Mouse (Mus musculus): ENCODE results near the gene Gm5129. TPM values are rescaled to one million over a fixed set of nuclear protein-coding genes. Genes with fewer than 3 reads are reported as not detected.
A peak's percentile ranks its signal among the peaks of the same experiment; 100 is the strongest.
"Not testable (repeated sequence)": the region's sequence is repeated elsewhere in the genome, so short reads cannot be mapped to it uniquely, and the experiment has no call there.

Gm5129 gene
- total RNA-seq (2012; rRNA removed), result not detected in 2 replicates

DNA sequence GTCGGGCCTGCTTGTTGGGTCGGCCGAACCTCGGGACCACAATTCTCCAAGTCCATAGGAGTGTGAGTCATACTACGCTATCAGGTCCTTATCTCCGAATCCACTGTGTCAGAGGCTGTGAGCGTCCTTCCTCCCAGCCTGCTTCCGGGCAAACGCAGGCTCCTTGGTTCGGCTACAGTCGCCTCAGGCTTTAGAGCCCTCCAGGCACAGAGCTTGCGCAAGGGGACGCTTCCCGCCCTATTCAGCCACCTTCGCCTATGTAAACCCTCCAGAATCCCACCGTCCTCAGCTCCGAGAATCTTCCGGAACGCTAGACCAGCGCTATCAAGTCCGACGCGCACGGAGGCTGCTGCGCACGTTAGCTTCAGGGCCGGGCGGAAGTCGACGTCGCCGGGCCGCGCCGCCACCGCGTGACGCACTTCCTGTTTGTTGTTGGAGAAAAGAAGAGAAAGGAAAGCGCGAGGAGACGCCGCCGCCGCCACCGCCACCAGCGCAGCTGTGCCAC lies at the start of gene Gm5129, which contains the start of gene Dnajb6:
TSS of gene Gm5129 (minus strand) at position 380 of the 505 bp plus-strand sequence.
TSS of gene Dnajb6 (plus strand) at position 132 of the 505 bp plus-strand sequence.
- in situ Hi-C loops (cut with MboI; ENCODE audit: low sequenced_read_pairs in 2 of 2, unreplicated experiment in 2 of 2), result no loop called here
- Histone ChIP-seq H3K9me3 (ENCODE audit: control insufficient read depth, insufficient read depth, low read depth, low read length) (no peaks in the 10 kb centered on the region), H3K4me1 (ENCODE audit: control insufficient read depth in 2 of 2, insufficient read depth in 2 of 2, low read length in 2 of 2, poor library complexity in 1 of 2) (peaks cover 4 to 6% of the 10 kb centered on the region in 2 experiments; a peak in 3 of 4 replicates), H3K4me3 (ENCODE audit: insufficient read depth in 1 of 2, low read depth in 1 of 2, low read length in 2 of 2, poor library complexity in 1 of 2, severe bottlenecking in 1 of 2) (peak within 1 kb of the TSS; percentile 86 to 93), H3K36me3 (ENCODE audit: control insufficient read depth, insufficient read depth, low read length, poor library complexity, severe bottlenecking) (no peaks in the 10 kb centered on the region; the same call in 1 of the 2 replicates), H3K9ac (ENCODE audit: insufficient read depth, low read depth, low read length, poor library complexity, severe bottlenecking) (peak within 1 kb of the TSS; percentile 85), H3K27ac (ENCODE audit: insufficient read depth, low read depth, low read length, poor library complexity, severe bottlenecking) (peak within 1 kb of the TSS; percentile 97)
- DNase-seq (ENCODE audit: low read depth, low spot score), result peak; percentile 89
- TF ChIP-seq ZNF384 (IDR thresholded peaks at IDR 0.05; ENCODE audit: low read depth, low read length), result no peak
- no peak for TF ChIP-seq ZC3H11A (IDR thresholded peaks at IDR 0.05; ENCODE audit: borderline replicate concordance, low read depth, low read length)
- no peak for TF ChIP-seq MAFK (IDR thresholded peaks at IDR 0.05; ENCODE audit: insufficient read depth, low read depth, low read length)
- no peak for TF ChIP-seq CHD2 (IDR thresholded peaks at IDR 0.05; ENCODE audit: low read depth, low read length)
- peak; percentile 87 for TF ChIP-seq HCFC1 (IDR thresholded peaks at IDR 0.05; ENCODE audit: borderline replicate concordance, insufficient read depth, low read length)

DNA sequence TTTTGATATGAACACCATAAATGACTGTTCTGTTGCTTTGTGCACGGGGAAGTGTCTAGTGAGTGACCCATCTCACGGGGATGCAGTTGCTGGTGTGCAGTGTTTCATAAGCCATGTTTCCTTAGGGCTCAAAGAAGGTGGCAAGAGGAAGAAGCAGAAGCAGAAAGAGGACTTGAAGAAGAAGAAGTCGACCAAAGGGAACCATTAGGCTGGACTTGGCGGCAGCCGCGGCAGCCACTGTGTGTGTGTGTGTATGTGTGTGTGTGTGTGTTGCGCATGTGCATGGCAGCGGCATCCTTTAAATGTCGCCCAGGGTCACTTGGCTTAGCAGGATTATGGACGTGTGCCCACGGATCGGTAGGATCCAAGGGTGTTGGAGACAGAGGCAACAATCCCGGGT lies 49.2 kb upstream of the Gm5129 start:
- H3K4me1 ChIP-seq (ENCODE audit: control insufficient read depth in 2 of 2, insufficient read depth in 2 of 2, low read length in 2 of 2, poor library complexity in 1 of 2); H3K27ac ChIP-seq (ENCODE audit: insufficient read depth, low read depth, low read length, poor library complexity, severe bottlenecking); in situ Hi-C loops (cut with MboI; ENCODE audit: low sequenced_read_pairs in 2 of 2, unreplicated experiment in 2 of 2); H3K4me3 ChIP-seq (ENCODE audit: insufficient read depth in 1 of 2, low read depth in 1 of 2, low read length in 2 of 2, poor library complexity in 1 of 2, severe bottlenecking in 1 of 2); DNase-seq (ENCODE audit: low read depth, low spot score); H3K9me3 ChIP-seq (ENCODE audit: control insufficient read depth, insufficient read depth, low read depth, low read length); H3K9ac ChIP-seq (ENCODE audit: insufficient read depth, low read depth, low read length, poor library complexity, severe bottlenecking): not testable (repeated sequence)
- H3K36me3 ChIP-seq (ENCODE audit: control insufficient read depth, insufficient read depth, low read length, poor library complexity, severe bottlenecking), result peaks cover 34% of the 10 kb centered on the region; the same call in 1 of the 2 replicates

DNA sequence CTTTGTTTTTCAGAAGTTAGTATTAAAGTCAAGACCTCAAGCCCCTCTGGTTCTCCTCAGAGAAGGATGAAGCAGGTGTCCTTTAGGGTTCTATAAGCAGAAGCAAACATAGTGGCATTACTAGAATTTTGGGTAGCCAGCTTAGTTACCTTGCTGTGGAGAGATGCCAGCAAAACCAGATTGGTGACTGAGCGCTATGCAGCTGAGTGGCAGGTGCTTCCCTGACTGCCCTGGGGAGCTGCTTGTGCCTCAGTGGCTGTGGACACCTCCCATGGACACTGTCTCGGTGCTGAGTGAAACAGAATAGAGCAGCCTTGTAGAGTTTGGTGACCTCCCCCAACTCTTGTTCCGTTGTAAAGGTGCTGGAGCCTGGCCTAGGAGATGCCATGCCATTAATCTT lies 46.5 kb upstream of the Gm5129 start:
- TF ChIP-seq ZC3H11A (IDR thresholded peaks at IDR 0.05; ENCODE audit: borderline replicate concordance, low read depth, low read length) (no peak), HCFC1 (IDR thresholded peaks at IDR 0.05; ENCODE audit: borderline replicate concordance, insufficient read depth, low read length) (no peak), ZNF384 (IDR thresholded peaks at IDR 0.05; ENCODE audit: low read depth, low read length) (no peak), CHD2 (IDR thresholded peaks at IDR 0.05; ENCODE audit: low read depth, low read length) (no peak), MAFK (IDR thresholded peaks at IDR 0.05; ENCODE audit: insufficient read depth, low read depth, low read length) (no peak)
- Histone ChIP-seq H3K36me3 (ENCODE audit: control insufficient read depth, insufficient read depth, low read length, poor library complexity, severe bottlenecking) (peaks cover 51% of the 10 kb centered on the region), H3K4me3 (ENCODE audit: insufficient read depth in 1 of 2, low read depth in 1 of 2, low read length in 2 of 2, poor library complexity in 1 of 2, severe bottlenecking in 1 of 2) (no peak overlapping the region), H3K27ac (ENCODE audit: insufficient read depth, low read depth, low read length, poor library complexity, severe bottlenecking) (no peak overlapping the region), H3K9ac (ENCODE audit: insufficient read depth, low read depth, low read length, poor library complexity, severe bottlenecking) (no peak overlapping the region), H3K4me1 (ENCODE audit: control insufficient read depth in 2 of 2, insufficient read depth in 2 of 2, low read length in 2 of 2, poor library complexity in 1 of 2) (peaks cover 0 to 10% of the 10 kb centered on the region in 2 experiments; a peak in 1 of 4 replicates), H3K9me3 (ENCODE audit: control insufficient read depth, insufficient read depth, low read depth, low read length) (no peaks in the 10 kb centered on the region)
- in situ Hi-C loops (cut with MboI; ENCODE audit: low sequenced_read_pairs in 2 of 2, unreplicated experiment in 2 of 2), result no loop called here
- no peak for DNase-seq (ENCODE audit: low read depth, low spot score)

DNA sequence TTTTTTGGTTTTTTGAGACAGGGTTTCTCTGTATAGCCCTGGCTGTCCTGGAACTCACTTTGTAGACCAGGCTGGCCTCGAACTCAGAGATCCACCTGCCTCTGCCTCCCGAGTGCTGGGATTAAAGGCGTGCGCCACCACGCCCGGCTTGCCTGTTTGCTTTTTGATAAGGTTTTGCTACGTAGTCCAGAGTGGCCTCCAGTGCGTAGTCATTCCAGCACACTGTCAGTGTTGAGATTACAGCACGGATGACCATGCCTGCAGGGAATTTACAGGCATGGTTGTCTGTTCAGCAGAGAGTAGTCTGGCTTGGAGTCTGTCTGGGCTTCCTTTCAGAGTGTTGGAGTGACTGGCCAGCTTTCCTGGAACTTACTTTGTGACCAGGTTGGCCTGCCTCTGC lies 44.0 kb upstream of the Gm5129 start:
- H3K4me3 ChIP-seq (ENCODE audit: insufficient read depth in 1 of 2, low read depth in 1 of 2, low read length in 2 of 2, poor library complexity in 1 of 2, severe bottlenecking in 1 of 2); H3K27ac ChIP-seq (ENCODE audit: insufficient read depth, low read depth, low read length, poor library complexity, severe bottlenecking); H3K4me1 ChIP-seq (ENCODE audit: control insufficient read depth in 2 of 2, insufficient read depth in 2 of 2, low read length in 2 of 2, poor library complexity in 1 of 2); H3K9ac ChIP-seq (ENCODE audit: insufficient read depth, low read depth, low read length, poor library complexity, severe bottlenecking); H3K9me3 ChIP-seq (ENCODE audit: control insufficient read depth, insufficient read depth, low read depth, low read length); in situ Hi-C loops (cut with MboI; ENCODE audit: low sequenced_read_pairs in 2 of 2, unreplicated experiment in 2 of 2); DNase-seq (ENCODE audit: low read depth, low spot score): not testable (repeated sequence)
- peaks cover 50% of the 10 kb centered on the region for H3K36me3 ChIP-seq (ENCODE audit: control insufficient read depth, insufficient read depth, low read length, poor library complexity, severe bottlenecking)

DNA sequence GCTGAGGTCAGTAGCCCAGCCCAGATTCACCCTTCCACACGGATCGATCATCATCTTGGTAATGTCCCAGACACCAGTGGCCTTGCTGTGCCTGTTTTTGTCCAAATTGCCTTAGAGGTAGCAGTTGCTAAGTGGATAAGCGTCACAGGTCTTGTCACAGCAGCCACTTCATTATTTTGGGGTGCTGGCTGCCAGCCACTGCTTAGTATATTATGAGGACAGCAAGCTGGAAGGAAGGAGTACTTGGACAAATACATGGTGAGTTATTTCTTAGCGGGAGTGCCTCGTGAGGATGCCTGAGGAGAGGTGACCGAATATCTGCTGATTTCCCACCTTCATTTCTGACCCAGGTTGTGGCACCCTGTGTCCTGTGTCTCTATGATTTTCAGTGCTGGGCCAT lies 42.3 kb upstream of the Gm5129 start:
- Histone ChIP-seq H3K27ac (ENCODE audit: insufficient read depth, low read depth, low read length, poor library complexity, severe bottlenecking) (no peak overlapping the region), H3K9ac (ENCODE audit: insufficient read depth, low read depth, low read length, poor library complexity, severe bottlenecking) (no peak overlapping the region), H3K36me3 (ENCODE audit: control insufficient read depth, insufficient read depth, low read length, poor library complexity, severe bottlenecking) (peaks cover 51% of the 10 kb centered on the region), H3K4me1 (ENCODE audit: control insufficient read depth in 2 of 2, insufficient read depth in 2 of 2, low read length in 2 of 2, poor library complexity in 1 of 2) (peaks cover 0 to 7% of the 10 kb centered on the region in 2 experiments; a peak in 1 of 4 replicates), H3K4me3 (ENCODE audit: insufficient read depth in 1 of 2, low read depth in 1 of 2, low read length in 2 of 2, poor library complexity in 1 of 2, severe bottlenecking in 1 of 2) (no peak overlapping the region), H3K9me3 (ENCODE audit: control insufficient read depth, insufficient read depth, low read depth, low read length) (no peaks in the 10 kb centered on the region)
- no peak for TF ChIP-seq ZC3H11A (IDR thresholded peaks at IDR 0.05; ENCODE audit: borderline replicate concordance, low read depth, low read length)
- no peak for TF ChIP-seq ZNF384 (IDR thresholded peaks at IDR 0.05; ENCODE audit: low read depth, low read length)
- no peak for TF ChIP-seq CHD2 (IDR thresholded peaks at IDR 0.05; ENCODE audit: low read depth, low read length)
- TF ChIP-seq MAFK (IDR thresholded peaks at IDR 0.05; ENCODE audit: insufficient read depth, low read depth, low read length), result no peak
- in situ Hi-C loops (cut with MboI; ENCODE audit: low sequenced_read_pairs in 2 of 2, unreplicated experiment in 2 of 2), result no loop called here
- no peak for DNase-seq (ENCODE audit: low read depth, low spot score)

Data from ES-E14 (cell line).